Mouse (Mus musculus) common myeloid progenitor, adult 5-6 weeks (primary cell): ENCODE data around the gene Ttc16. TPM values are rescaled to one million over a fixed set of nuclear protein-coding genes. Genes with fewer than 3 reads are reported as not detected.

Experiments used
- ATAC-seq: replicated peaks from 2 replicates; pipeline ENCODE4 v1.8.0; 2016; ENCODE audit warnings: low read depth, mild to moderate bottlenecking, moderate TSS enrichment, inconsistent platforms; ENCODE audit not compliant: poor library complexity, severe bottlenecking
- total RNA-seq: library from RNA; stranded (forward); fragments of 200-1000, 187-1606 nt; gene quantifications from 2 replicates; pipeline ENCODE4 v1.2.3, GENCODE M21; 2017

The Ttc16 gene
- total RNA-seq, 1 experiment from 2014 or later, result not detected

DNA sequence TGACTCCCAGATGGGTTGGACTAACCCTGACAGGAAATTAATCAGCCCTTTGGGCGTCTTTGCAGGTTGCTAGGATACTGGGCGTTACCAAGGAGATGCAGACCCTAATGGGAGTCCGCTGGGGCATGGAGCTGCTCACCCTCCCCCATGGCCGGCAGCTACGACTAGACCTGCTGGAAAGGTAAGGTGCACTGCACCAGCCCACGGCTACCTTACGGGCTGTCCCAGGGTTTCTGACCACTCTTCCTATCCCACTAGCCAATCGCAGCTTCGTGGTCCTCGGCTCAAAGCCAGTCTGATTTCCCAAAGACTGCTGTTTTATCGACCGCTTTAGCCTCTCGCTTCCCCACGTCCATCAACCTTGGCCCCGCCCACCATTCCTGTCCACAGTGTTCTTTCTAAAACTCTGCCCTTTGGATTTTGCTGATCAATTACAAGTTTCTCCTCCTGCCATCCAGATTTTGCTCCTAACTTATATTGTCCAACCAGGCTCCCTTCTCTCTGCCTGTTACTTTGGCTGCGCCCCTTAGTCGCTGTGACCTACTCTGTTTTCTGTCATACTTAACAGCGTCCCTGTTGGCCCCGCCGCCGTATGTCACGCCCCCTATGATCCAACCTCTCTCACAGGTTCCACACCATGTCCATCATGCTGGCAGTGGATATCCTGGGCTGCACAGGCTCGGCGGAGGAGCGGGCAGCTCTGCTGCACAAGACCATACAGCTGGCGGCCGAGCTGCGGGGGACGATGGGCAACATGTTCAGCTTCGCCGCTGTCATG, 24.4 kb downstream of the Ttc16 start:
- ATAC-seq, result no peak

- ATAC-seq, result no peak
Measured at GRCm38 (mm10) chr2:32750199-32750598, 25.2 kb downstream of the Ttc16 start.

DNA sequence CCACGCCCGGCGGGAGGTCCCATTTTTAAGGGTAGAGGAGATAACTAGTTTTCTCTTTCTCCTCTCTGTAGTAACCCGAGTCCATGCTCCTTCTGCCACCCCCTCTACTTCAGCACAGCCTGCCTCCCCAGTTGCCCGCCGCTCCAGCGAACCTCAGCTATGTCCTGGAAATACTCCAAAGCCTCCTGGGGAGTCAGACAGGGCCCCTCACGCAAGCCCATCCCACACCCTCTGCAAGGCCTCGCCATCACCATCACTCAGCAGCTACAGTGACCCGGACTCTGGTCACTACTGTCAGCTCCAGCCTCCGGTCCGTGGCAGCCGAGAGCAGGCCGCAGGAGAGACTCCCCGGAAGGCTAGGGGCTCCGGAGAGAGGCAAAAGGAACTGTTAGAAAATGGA, 26.4 kb downstream of the Ttc16 start:
- no peak for ATAC-seq

GRCm38 (mm10) chr2:32744272-32744982, 31.0 kb downstream of the Ttc16 start:
- peak; percentile 54; the same call in 1 of the 2 replicates for ATAC-seq

DNA sequence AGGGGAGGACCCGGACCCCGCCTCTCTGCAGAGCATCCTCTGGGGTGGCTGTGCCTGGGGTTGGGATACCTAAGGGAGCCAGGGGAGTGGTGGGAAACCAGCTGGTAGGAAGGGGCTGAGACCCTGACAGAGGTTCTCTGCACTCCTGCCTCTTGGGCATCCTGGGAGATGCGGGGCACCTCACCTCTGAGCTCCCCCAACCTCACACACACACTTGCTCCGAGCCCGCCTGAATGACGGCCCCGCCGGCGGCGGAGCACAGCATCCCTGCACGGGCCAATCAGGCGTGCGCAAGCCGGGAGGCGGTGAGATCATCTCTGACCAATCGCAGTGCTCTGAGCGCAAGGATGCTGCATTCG, 33.3 kb downstream of the Ttc16 start:
- no peak for ATAC-seq

DNA sequence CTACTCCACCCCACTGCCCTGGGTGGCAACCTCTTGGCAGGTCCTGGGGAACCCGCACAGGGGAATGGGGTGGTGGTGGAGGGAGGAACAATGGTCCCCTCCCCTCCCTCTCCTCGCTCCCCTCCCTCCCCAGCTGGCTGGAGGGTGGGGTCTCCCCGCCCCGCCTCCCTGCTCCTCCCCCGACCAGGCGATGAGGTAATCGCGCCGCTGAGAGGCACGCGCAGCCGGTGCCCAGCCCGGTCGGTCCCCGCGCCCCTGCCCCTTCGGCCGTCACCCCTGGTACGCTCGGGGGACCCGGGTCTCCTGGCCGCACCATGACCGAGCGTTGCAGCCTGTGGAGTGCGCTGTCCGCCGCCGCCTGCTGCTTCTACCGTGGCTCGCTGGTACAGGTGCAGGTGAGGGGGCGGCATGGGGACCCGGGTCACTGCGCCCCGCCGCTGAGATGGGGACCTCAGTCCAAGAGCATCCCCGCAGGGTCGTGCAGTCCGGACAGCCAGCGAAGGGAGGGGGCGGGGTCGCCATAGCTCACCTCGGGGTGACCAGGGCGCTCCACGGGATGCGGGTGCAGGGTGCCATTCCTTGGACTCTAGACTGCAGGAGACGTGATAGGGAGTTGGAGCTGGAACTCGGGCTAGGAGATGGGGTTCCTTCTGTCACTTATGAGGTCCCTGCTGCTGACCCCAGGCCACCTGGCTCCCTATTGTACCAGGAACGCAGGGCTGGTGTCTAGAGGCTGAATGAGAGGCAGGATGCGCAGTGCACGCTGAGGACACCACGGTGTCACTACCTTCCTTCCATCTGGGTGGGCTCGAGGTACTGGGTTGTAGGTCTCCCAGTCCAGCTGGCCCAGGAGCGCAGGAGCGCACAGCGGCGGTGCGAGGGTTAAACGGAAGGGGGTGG, 33.9 kb downstream of the Ttc16 start:
- ATAC-seq, result no peak

GRCm38 (mm10) chr2:32740916-32741272, 34.5 kb downstream of the Ttc16 start, which contains the start of gene 6330409D20Rik:
TSS of gene 6330409D20Rik (minus strand) at chr2:32741016.
- ATAC-seq, result no peak

- ATAC-seq, result no peak
Measured at GRCm38 (mm10) chr2:32739311-32739710, 36.1 kb downstream of the Ttc16 start.

GRCm38 (mm10) chr2:32737008-32737407, 38.4 kb downstream of the Ttc16 start:
- no peak for ATAC-seq

DNA sequence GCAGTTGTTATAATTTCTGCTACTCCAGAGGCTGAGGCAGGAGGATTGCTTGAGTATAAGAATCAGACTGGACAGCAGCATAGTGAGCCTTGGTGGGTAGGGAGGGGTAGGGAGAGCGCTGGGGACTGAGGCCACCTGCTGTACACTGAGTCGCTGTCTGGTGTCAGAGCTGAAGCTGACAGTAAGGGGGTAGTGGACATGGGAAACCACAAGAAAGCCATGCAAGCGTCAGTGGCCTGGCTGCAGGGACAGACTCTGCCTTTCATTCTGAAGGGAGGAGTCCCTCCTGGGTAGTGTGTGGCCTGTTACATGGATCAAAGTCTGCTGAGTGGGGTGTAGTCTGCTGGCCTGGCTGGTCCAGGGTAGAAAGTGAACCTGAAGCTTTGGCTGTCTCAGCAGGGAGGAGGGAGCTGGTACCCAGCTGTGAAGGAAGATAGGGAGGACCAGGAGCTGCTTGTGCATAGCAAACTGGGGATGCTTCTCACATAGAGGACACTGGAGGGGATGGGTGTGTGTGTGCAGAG, 39.1 kb downstream of the Ttc16 start:
- ATAC-seq, result peak; percentile 36

DNA sequence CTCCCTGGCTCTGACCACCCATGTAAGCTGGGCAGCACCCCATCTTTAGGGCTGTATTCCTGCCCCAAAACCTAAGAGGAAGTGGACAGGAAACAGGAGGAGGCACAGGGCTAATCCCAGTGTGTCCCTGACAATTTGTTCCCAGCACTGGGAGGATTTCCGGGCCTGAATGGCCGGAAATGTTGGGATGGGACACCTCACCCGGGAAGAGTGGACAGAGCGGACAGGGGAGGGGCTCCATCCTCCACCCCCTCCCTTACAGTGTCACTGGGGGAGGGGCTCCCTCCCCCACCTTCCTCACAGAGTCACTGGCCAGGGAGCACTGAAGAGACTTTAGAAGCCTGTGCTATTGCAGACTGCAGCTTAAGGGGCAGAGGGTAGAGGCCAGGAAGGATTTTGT, 40.5 kb downstream of the Ttc16 start:
- ATAC-seq, result no peak

GRCm38 (mm10) chr2:32734480-32734879, 41.0 kb downstream of the Ttc16 start:
- ATAC-seq, result no peak

DNA sequence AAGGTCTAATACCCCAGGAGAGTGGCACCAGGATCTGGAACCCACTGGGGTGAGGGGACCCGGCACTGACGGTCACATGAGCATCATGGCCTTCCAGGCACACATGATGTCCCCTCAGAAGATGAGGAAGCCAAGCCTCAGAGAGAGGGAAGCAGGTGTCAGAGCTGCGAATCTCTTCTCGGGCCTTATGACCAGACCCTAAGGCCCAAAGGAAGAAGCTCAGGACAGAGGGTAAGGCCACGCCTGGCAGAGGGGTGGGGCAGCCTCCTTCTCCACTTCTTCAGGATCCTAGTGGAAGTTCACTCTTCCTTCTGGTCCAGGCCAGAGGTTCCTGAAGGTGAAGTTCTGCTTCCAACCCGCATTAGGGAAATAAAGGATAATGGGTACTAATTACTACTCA, 42.7 kb downstream of the Ttc16 start:
- no peak for ATAC-seq

DNA sequence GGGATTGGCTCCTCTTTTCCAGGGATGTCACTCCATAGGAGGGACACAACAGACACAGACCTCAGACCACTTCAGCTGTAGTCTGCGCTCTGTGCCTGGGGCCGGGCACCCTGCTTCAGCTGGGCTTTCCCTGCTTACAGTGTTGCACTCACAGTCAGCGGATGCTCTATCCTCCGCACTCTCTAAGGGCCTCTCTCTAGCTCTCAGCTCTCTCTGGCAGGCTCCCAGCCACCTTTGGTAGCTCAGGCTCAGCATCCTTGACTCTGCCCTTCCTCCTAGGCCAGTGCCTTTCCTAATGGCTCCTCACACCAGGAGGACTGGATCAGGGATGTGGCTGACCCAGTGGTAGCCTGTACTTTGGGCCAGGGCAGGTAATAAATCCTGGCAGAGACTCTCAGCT, 43.5 kb downstream of the Ttc16 start:
- ATAC-seq, result no peak

DNA sequence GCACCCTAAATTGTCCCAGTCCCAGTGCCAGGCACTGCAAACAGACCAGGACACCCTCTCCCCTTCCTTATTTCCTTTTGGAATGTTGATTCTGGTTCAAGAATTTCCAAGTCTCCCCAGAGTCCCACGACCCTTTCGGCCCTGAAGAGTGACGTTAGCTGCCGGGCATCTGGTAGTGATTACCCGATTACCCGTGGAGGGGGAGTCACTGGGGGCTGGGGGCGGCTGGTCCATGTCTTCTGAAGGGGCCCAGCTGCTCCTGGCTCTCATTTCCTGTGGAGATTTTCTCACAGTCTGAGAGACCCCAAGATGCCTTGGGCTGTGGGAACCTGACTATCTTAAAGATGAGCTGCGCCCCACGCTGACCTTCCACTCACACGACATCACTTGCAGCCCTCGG, 44.6 kb downstream of the Ttc16 start:
- ATAC-seq, result no peak

DNA sequence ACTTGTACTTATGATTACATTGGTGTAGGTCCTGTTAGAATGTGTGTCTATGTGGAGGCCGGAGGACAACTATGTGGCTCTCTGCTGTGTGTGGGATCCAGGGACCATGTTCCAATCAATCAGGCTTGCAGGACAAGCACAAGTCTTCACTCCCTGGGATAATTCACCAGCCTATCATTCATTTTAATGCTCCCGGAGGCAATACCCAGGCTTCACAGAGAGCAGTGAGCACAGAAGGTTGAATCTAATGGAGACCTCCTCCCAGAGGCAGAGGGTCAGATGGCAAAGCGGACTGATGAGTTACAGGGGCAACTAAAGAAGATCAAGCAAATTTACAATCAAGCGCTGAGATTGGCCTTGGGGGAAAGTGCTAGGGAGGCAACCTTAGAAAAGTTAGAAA, 45.9 kb downstream of the Ttc16 start:
- ATAC-seq, result no peak

- no peak for ATAC-seq
Measured at GRCm38 (mm10) chr2:32728463-32728862, 47.0 kb downstream of the Ttc16 start.

- peak; percentile 100 for ATAC-seq
Measured at GRCm38 (mm10) chr2:32727435-32727834, 48.0 kb downstream of the Ttc16 start.

DNA sequence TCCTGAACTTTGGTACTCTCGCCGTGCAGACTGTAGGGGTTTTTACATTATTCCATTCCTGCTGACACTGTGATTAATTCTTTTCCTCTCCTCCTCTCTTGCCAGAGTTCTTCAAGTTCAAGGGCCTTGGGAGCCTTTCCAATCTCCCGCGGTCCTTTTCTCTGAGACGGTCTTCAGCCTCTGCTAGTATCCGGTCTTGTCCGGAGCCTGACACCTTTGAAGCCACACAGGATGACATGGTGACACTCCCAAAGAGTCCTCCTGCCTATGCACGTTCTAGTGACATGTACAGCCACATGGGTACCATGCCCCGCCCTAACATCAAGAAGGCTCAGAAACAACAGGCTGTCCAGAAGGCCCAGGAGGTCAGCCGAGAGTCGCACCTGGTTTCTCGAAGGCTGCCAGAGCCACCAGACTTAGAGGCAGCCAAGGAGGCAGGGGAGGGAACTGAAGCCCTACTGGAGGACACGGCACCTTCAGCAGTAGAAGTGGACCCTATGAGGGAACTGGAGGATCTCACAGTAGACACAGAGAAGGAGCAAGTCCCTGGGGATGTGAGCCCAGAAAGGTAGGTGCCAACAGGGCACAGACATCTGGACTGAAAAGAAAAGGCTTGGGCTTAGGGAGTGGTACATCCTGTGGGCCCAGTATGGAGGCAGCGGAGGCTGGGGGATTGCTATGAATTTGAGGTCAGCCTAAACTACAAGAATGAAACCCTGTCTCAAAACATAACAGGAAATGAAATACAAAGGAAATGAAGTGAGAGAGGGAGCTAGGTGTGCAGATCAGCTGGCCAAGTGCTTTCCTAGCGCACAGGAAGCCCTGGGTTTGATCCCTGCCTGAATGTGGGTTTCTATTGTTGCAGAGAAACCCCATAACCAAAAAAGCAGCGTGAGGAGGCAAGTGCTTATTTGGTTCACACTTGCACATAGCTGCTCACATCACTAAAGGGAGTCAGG, 50.3 kb downstream of the Ttc16 start:
- no peak for ATAC-seq
